Mouse (Mus musculus): Measurements from ENCODE around the gene Dclk2. TPM values are rescaled to one million over a fixed set of nuclear protein-coding genes. Genes with fewer than 3 reads are reported as not detected.
A peak's percentile ranks its signal among the peaks of the same experiment; 100 is the strongest.

Dclk2 gene
- polyA plus RNA-seq, 1 experiment from 2014 or later, result 88.8 TPM

DNA sequence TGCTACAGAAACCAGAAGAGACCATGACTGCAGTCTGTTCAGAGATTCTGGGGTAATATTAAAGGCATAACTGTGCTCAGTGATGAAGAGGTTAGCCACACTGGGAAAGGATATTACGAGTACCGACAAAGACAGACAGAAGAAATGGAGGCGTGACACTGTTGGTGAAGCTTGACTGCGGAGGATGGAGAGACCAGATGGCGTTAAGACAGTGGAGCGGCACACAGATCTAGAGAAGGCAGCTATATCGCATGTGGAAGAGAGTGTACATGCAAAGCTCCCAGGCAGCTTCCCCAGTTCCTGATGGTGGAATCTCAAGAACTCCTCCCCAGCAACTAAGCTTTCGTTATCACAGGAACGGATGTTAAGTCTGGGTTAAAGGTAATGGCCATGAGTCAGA, 116.4 kb downstream of the Dclk2 start:
- Histone ChIP-seq H3K27ac (0 out of 2 replicates have a peak overlapping the region, but pooled peaks have one; percentile 5), H3K4me2 (replicated peaks) (no peak overlapping the region), H3K4me1 (replicated peaks; ENCODE audit: control insufficient read depth, insufficient read depth, low read length) (peaks cover 15% of the 10 kb centered on the region), H3K4me3 (replicated peaks; ENCODE audit: low read length) (no peak overlapping the region), H3K27me3 (ENCODE audit: control insufficient read depth, insufficient read depth, low read length) (no peaks in the 10 kb centered on the region), H3K36me3 (replicated peaks; ENCODE audit: control insufficient read depth, insufficient read depth) (peaks cover 47% of the 10 kb centered on the region), H3K9me3 (ENCODE audit: control insufficient read depth, low read length) (no peaks in the 10 kb centered on the region), H3K9ac (no peak overlapping the region)
- ATAC-seq (ENCODE audit: low FRiP score) (no peak), DNase-seq (ENCODE audit: low spot score) (no peak)
- 87% methylated on average over 9 of the region's 9 CpGs for WGBS

- ATAC-seq (ENCODE audit: low FRiP score) (no peak), DNase-seq (ENCODE audit: low spot score) (no peak)
- Histone ChIP-seq H3K4me2 (replicated peaks) (no peak overlapping the region), H3K36me3 (replicated peaks; ENCODE audit: control insufficient read depth, insufficient read depth) (peaks cover 60% of the 10 kb centered on the region), H3K27me3 (ENCODE audit: control insufficient read depth, insufficient read depth, low read length) (no peaks in the 10 kb centered on the region), H3K9me3 (ENCODE audit: control insufficient read depth, low read length) (no peaks in the 10 kb centered on the region), H3K27ac (0 out of 2 replicates have a peak overlapping the region, but pooled peaks have one; percentile 9), H3K9ac (no peak overlapping the region), H3K4me3 (replicated peaks; ENCODE audit: low read length) (no peak overlapping the region), H3K4me1 (replicated peaks; ENCODE audit: control insufficient read depth, insufficient read depth, low read length) (peaks cover 15% of the 10 kb centered on the region)
- 49% methylated on average over 8 of the region's 8 CpGs for WGBS
Measured at GRCm38 (mm10) chr3:86802825-86803224, 117.8 kb downstream of the Dclk2 start.

GRCm38 (mm10) chr3:86800841-86801240, 119.8 kb downstream of the Dclk2 start:
- Histone ChIP-seq H3K9me3 (ENCODE audit: control insufficient read depth, low read length) (no peaks in the 10 kb centered on the region), H3K4me1 (replicated peaks; ENCODE audit: control insufficient read depth, insufficient read depth, low read length) (peaks cover 15% of the 10 kb centered on the region), H3K27me3 (ENCODE audit: control insufficient read depth, insufficient read depth, low read length) (no peaks in the 10 kb centered on the region), H3K4me3 (replicated peaks; ENCODE audit: low read length) (no peak overlapping the region), H3K36me3 (replicated peaks; ENCODE audit: control insufficient read depth, insufficient read depth) (peaks cover 68% of the 10 kb centered on the region), H3K9ac (no peak overlapping the region), H3K27ac (peak overlapping the region; percentile 47), H3K4me2 (replicated peaks) (no peak overlapping the region)
- DNase-seq (ENCODE audit: low spot score), result no peak
- no peak for ATAC-seq (ENCODE audit: low FRiP score)
- 84% methylated on average over 8 of the region's 8 CpGs for WGBS

GRCm38 (mm10) chr3:86799041-86799440, 121.6 kb downstream of the Dclk2 start:
- Histone ChIP-seq H3K27ac (no peak overlapping the region), H3K4me3 (replicated peaks; ENCODE audit: low read length) (no peak overlapping the region), H3K4me1 (replicated peaks; ENCODE audit: control insufficient read depth, insufficient read depth, low read length) (peaks cover 15% of the 10 kb centered on the region), H3K9me3 (ENCODE audit: control insufficient read depth, low read length) (no peaks in the 10 kb centered on the region), H3K9ac (no peak overlapping the region), H3K4me2 (replicated peaks) (no peak overlapping the region), H3K36me3 (replicated peaks; ENCODE audit: control insufficient read depth, insufficient read depth) (peaks cover 61% of the 10 kb centered on the region), H3K27me3 (ENCODE audit: control insufficient read depth, insufficient read depth, low read length) (no peaks in the 10 kb centered on the region)
- ATAC-seq (ENCODE audit: low FRiP score) (no peak), DNase-seq (ENCODE audit: low spot score) (no peak)
- 92% methylated on average over 9 of the region's 9 CpGs for WGBS

- Histone ChIP-seq H3K9me3 (ENCODE audit: control insufficient read depth, low read length) (no peaks in the 10 kb centered on the region), H3K27ac (no peak overlapping the region), H3K4me1 (replicated peaks; ENCODE audit: control insufficient read depth, insufficient read depth, low read length) (peaks cover 15% of the 10 kb centered on the region), H3K4me2 (replicated peaks) (no peak overlapping the region), H3K36me3 (replicated peaks; ENCODE audit: control insufficient read depth, insufficient read depth) (peaks cover 69% of the 10 kb centered on the region), H3K4me3 (replicated peaks; ENCODE audit: low read length) (no peak overlapping the region), H3K27me3 (ENCODE audit: control insufficient read depth, insufficient read depth, low read length) (no peaks in the 10 kb centered on the region), H3K9ac (no peak overlapping the region)
- WGBS, result 87% methylated on average over 13 of the region's 13 CpGs
- ATAC-seq (ENCODE audit: low FRiP score) (no peak), DNase-seq (ENCODE audit: low spot score) (no peak)
Measured at GRCm38 (mm10) chr3:86797871-86798460, 122.7 kb downstream of the Dclk2 start.

DNA sequence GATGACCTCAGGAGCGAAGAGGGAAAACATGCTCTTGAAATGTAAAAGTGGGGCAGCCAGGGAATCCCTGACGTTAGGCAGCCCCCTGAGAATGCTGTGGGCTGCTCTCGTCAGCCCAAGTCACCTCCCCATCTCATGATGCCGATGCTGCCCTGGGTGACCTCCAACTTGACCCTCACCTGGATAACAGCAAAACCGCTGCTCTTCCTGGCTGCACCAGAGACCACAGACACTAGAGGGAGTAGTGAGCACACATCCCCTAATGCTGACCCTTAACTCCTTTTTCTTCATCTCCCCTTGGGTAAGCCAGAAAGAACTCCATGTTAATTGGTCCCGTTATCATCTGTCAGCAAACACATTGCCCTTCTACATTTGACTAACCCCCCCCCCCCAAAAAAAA, 123.9 kb downstream of the Dclk2 start:
- DNase-seq (ENCODE audit: low spot score), result no peak

GRCm38 (mm10) chr3:86793720-86794191, 126.9 kb downstream of the Dclk2 start:
- Histone ChIP-seq H3K4me1 (replicated peaks; ENCODE audit: control insufficient read depth, insufficient read depth, low read length) (peaks cover 4% of the 10 kb centered on the region; the same call in 1 of the 2 replicates), H3K9me3 (ENCODE audit: control insufficient read depth, low read length) (no peaks in the 10 kb centered on the region), H3K9ac (no peak overlapping the region), H3K36me3 (replicated peaks; ENCODE audit: control insufficient read depth, insufficient read depth) (peaks cover 68% of the 10 kb centered on the region), H3K4me2 (replicated peaks) (no peak overlapping the region), H3K27me3 (ENCODE audit: control insufficient read depth, insufficient read depth, low read length) (no peaks in the 10 kb centered on the region), H3K4me3 (replicated peaks; ENCODE audit: low read length) (no peak overlapping the region), H3K27ac (peak overlapping the region; percentile 51)
- 43% methylated on average over 1 of the region's 1 CpGs for WGBS
- ATAC-seq (ENCODE audit: low FRiP score) (peak; percentile 41; the same call in 1 of the 2 replicates), DNase-seq (ENCODE audit: low spot score) (no peak)

More for the DNA sequence above, 123.9 kb downstream of the Dclk2 start:
- peaks cover 72% of the 10 kb centered on the region for H3K36me3 ChIP-seq (replicated peaks; ENCODE audit: control insufficient read depth, insufficient read depth)
- no peak overlapping the region for H3K4me2 ChIP-seq (replicated peaks)
- ATAC-seq (ENCODE audit: low FRiP score), result no peak
- H3K9ac ChIP-seq, result no peak overlapping the region
- WGBS, result 49% methylated on average over 6 of the region's 6 CpGs
- H3K27me3 ChIP-seq (ENCODE audit: control insufficient read depth, insufficient read depth, low read length), result no peaks in the 10 kb centered on the region
- H3K4me3 ChIP-seq (replicated peaks; ENCODE audit: low read length), result no peak overlapping the region
- peaks cover 11% of the 10 kb centered on the region for H3K4me1 ChIP-seq (replicated peaks; ENCODE audit: control insufficient read depth, insufficient read depth, low read length)
- H3K27ac ChIP-seq, result no peak overlapping the region
- H3K9me3 ChIP-seq (ENCODE audit: control insufficient read depth, low read length), result no peaks in the 10 kb centered on the region

GRCm38 (mm10) chr3:86793264-86793663, 127.4 kb downstream of the Dclk2 start:
- no peak for ATAC-seq (ENCODE audit: low FRiP score)

DNA sequence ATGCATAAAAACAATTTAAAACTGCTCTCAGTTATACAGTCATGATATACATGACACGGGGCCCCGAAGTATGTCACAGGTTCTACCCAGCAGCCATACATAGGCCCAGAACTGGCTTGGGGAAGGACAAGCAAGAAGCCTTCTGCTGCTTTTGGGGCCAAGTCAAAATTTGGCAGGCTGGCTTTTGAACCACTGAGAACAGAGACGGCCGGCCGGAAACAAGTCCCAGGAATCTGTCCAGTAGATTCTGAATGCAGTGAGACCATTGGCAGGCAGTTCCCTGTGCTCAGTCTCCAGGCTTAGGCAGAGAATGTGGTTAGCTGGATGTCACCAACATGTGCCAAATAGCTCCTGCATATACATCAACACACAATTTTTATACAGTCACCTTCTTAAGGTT, 130.9 kb downstream of the Dclk2 start:
- Histone ChIP-seq H3K36me3 (replicated peaks; ENCODE audit: control insufficient read depth, insufficient read depth) (peaks cover 71% of the 10 kb centered on the region), H3K27ac (no peak overlapping the region), H3K27me3 (ENCODE audit: control insufficient read depth, insufficient read depth, low read length) (no peaks in the 10 kb centered on the region), H3K4me3 (replicated peaks; ENCODE audit: low read length) (no peak overlapping the region), H3K9me3 (ENCODE audit: control insufficient read depth, low read length) (no peaks in the 10 kb centered on the region), H3K4me2 (replicated peaks) (no peak overlapping the region), H3K9ac (no peak overlapping the region), H3K4me1 (replicated peaks; ENCODE audit: control insufficient read depth, insufficient read depth, low read length) (peaks cover 17% of the 10 kb centered on the region; the same call in 1 of the 2 replicates)
- WGBS, result 83% methylated on average over 5 of the region's 5 CpGs
- no peak for DNase-seq (ENCODE audit: low spot score)
- ATAC-seq (ENCODE audit: low FRiP score), result no peak

More at GRCm38 (mm10) chr3:86793264-86793663, 127.4 kb downstream of the Dclk2 start:
- no peaks in the 10 kb centered on the region for H3K27me3 ChIP-seq (ENCODE audit: control insufficient read depth, insufficient read depth, low read length)
- H3K4me1 ChIP-seq (replicated peaks; ENCODE audit: control insufficient read depth, insufficient read depth, low read length), result peaks cover 4% of the 10 kb centered on the region; the same call in 1 of the 2 replicates
- peaks cover 66% of the 10 kb centered on the region for H3K36me3 ChIP-seq (replicated peaks; ENCODE audit: control insufficient read depth, insufficient read depth)
- H3K9me3 ChIP-seq (ENCODE audit: control insufficient read depth, low read length), result no peaks in the 10 kb centered on the region
- no peak overlapping the region for H3K9ac ChIP-seq
- DNase-seq (ENCODE audit: low spot score), result no peak
- H3K27ac ChIP-seq, result peak overlapping the region; percentile 51; the same call in 1 of the 2 replicates
- H3K4me2 ChIP-seq (replicated peaks), result no peak overlapping the region
- H3K4me3 ChIP-seq (replicated peaks; ENCODE audit: low read length), result no peak overlapping the region
- WGBS, result 79% methylated on average over 4 of the region's 4 CpGs
